Mouse (Mus musculus) frontal cortex, adult 2 months (tissue): Measurements from ENCODE around the gene Hnrnpa1. TPM values are rescaled to one million over a fixed set of nuclear protein-coding genes. Genes with fewer than 3 reads are reported as not detected.
A peak's percentile ranks its signal among the peaks of the same experiment; 100 is the strongest.

Experiments used
- DNase-seq, 2 experiments: peaks; one replicate each; pipeline ENCODE4 v3.0.0; 2022; ENCODE audit warnings: low spot score in 1 of 2; ENCODE audit errors: extremely low spot score in 1 of 2
- polyA plus RNA-seq: library from polyadenylated mRNA; depleted of rRNA; stranded (reverse); fragments of >200 nt; gene quantifications from 2 replicates; pipeline ENCODE4 v1.2.3, GENCODE M21; 2012; rRNA removed

Gene Hnrnpa1
- 360 and 407 TPM in 2 replicates for polyA plus RNA-seq

DNA sequence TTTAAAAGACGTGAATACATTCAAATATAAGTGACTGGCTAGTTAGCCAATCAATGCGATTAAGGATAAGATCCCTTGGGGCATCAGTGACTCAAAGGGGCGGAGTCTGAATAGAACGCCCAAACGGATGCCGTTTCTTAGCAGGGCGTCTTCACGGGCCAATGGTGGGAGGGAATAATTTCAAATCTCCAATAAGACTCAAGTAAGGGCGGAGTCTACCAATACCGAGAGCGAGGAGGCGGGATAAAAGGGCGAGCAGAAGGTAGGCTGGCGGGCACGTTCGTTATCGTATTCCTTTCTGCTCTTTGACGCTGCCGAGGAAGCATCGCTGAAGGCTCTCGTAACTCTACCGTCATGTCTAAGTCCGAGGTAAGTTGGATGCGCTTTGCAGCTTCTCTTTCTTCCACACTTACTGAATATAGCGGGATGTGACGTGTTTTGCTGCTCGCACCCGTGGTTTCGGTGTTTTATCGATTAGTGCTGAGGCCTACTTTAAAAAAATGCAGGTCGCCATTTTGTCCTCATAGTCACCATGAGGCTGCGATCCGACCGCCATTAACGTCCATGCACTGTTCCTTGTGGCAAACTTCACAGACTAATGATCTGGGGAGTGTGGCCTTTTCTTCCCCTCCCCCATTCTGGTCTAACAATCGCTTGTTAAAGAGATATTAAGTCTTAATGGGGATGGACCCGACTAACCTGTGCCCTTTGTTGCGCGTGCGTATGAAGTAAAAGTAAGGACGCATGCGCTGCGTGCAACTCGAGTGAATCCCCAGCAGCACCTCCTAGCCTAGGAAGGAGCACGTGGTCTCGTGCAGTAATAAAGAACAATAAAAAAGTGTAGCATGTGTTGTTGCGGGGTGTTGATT lies at the start of gene Hnrnpa1:
Gene Hnrnpa1, plus strand, starts transcription at position 273 of the 869 bp plus-strand sequence.
- DNase-seq = peak; percentile 97 to 98

DNA sequence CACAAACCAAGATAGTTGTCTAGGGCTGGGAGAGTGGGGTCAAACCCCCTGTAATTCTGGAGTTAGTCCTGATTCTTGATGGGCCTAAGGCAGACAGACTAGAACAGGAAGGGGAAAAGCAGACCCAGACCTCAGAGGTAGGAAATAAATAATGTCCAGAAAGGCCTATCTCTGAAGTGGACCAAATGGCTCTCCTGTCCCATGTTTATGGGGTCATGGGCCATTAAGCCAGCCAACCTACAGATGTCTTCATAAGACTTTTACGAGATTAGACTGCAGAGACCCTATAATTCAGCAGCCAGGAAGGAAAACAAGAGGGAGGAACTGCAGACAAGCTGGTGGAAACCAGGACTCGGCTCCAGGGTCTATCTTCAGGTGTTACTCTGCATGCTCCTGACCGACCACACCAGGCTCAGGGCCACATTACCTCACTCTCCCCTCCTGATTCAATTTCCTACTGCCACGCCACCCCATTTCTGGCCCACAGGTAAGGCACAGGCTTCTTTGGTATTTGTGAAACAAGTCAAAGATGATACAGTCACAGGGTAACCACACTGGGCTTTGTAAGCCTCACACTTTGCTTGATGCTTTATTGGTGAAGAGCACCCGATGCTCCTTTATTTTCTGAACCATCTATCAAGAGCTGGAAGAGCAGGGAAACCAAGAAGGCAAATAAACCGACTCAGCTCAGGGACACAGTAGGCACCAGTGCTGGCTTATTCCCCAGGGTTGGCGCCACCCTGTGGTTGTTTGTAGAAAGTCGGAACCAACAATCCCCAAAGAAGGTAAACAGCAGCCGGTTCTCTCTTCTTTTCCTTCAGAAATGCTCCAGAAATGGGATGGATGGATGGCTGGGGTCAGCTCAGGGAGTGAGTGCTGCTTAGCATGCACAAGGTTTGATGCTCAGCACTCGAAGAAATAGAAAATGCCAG lies 49.4 kb upstream of the Hnrnpa1 start:
- peak in 1 of 2 experiments; percentile 68 for DNase-seq

DNA sequence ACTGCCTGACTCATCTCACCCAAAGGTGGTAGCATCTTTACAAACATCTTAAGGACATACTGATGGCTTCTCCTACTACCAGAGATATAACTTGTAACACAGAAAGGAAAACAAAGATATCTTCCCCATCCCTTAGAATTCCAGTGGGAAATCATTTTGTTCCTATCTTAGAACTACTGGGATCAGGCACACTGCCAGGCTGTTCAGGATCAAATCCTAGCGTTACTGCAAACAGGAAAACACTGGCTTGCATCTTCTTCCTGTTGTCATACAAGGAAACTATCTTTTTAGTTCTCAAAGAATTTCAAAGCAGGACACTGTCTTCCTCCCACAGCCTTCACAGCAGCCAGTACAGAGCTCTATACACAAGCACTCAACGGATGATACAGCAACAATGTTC lies 46.6 kb upstream of the Hnrnpa1 start:
- DNase-seq = no peak

DNA sequence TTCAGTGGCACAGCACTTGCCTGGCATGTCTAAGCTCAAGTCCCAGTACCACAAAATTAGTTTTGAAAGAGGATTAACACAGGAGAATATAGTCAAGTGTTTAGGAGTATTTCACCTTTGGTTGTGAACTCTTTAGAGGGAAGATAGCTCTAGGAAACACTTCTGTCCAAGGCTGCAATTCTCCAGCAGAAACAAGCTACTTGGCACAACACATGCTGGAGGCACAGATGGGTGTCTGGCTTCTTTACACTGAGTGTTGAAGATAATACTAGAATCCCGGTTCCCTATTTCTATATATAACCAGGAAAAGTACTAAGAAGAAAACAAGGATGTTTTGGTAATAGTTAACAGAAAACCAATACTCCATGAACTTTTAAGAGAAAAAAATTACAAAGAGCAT lies 43.4 kb upstream of the Hnrnpa1 start:
- DNase-seq = no peak

DNA sequence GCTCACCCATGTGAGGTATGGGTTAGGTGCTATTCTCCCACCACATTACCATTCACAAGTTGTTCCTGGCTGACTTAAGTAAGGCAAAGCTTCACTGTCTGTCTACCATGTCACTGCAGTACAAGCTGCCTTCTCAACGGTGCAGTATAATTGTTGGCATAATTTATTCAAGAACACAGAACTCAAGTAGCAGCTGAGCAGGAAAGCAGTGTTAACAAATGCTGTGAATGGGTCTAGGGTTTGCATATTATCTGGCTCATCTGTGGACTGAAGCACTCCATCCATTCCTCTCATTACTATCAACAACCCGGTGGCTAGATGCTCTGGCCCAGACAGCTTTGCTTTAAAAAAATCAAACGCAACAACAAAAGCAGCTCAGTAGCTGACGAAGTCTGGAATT lies 42.4 kb upstream of the Hnrnpa1 start:
- DNase-seq = no peak

DNA sequence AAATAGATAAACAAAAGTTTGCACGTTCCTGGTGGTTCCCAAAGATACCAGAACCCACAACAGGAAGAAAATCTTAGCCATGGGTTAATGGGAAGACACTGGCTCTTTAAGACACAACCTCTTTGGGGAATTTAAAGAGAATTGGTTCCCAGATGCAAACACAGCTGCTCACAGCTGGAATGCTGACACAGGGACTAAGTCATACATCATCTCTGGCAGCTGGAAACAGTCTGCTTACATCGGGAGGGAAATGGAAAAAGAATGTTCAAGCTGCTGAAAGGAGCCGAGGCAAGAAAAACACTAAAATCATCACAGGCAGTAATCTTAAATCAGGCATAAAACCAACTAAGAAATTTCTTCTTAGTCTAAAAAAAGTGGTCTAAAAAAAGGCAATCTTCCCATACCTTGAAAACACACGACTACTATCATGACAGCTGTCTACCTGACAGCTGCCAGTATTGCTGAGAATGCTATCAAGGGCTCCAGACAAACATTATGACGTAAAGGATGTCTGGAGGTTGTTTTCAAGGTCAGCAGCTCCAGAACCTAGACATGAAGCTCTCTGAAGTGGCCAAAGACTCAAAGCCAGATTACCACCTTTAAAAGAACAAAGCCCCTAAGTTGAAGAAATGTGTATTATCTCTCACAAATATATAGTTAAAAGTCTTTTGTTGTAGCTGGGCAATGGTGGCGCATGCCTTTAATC lies 38.0 kb upstream of the Hnrnpa1 start:
- no peak for DNase-seq

DNA sequence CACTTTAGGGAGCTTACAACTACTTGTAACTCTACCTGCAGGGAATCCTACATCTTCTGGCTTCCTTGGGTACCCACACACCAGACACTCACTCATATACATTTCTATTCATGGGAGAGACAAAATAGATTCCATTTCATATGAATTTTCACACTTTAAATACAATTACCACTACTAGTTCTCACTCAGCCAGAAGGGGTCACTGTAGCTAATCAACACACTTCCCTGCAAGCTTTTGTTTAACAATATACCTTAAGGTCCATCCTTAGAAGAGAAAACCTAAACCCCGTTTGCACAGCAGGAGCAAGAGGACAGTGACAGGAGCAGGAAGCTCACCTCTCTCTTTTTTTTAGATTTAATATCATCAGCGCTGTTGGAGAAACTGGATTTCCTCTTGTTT lies 35.1 kb upstream of the Hnrnpa1 start:
- DNase-seq = no peak

DNA sequence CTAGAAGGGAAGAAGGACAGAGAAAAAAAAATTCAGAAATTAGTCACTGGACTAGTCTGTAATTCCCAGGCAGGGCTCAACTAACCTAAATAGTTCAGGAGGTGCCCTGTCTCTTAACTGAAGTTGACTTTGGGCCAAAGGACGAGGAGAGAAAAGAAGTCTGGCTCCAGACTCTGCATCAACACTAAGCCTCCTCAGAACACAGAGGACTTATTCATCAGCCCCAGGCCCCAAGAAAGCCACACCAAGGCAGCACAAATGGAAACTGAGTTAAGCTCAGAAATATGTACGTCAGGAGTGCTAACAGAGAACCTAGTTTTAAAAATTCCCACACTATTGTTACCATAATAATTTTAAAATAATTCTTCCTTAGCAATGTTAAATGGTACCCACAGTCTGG lies 26.1 kb upstream of the Hnrnpa1 start:
- peak in 1 of 2 experiments; percentile 19 for DNase-seq

DNA sequence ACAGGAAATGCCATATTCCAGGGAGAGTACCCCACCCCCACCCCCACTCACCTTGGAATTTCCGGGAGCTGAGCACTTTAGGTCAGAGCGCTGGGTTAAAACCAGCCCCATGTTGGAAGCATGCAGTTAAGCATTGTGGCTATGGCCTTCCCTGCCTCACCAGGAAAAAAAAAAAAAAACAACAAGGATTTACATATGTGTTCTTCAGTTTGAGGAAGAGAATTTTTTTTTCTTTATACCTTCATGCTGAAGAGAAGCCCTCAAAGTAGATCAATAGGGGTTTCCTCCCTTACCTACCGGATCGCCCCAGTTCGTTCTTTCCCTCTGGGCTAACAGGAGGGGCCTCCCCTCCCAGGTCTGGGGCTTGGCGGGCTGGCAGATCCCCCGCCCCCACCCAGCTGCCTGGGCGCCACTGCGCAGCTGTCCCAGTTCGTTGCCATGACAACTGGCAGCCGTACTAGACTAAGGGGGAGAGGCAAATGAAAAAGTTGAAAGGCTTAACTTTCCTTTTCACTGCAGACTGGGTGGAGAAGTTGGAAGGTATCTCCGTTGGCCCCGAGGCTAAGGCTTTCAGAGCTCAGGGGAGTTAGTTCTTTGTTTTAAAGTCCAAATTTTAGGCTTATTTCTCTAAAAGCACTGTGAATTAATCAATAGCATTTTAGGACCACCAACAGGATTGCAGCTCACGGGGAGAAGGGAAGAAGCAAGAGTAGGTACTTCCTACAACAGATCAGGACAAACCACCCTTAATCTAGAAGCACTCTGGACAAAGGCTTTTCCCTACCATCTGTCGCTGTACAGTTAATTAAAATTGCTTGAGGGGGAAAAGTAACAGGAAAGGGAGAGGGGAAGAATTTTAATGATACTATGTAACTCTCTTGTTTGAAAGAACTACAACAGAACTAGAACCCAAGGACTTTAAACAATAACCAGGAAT lies 25.0 kb upstream of the Hnrnpa1 start:
- DNase-seq = peak; percentile 70 to 94

DNA sequence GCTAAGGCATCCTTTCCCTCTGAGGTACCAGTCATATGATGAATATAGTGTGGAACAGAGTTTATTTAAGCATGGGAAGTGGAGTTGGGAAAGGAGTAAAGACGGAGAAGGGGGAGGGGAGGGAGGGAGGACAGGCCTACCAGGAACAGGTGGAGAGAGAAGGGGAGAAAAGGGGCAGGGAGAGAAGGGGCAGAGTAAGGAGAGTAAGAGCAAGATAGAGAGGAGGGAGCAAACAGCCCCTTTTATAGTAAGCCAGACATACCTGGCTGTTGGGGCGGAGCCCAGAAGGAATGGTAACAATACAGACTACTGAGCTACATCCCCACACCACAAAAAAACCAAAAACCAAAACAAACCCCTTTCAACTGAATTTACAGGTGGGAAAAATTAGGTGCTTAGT lies 24.2 kb upstream of the Hnrnpa1 start:
- no peak for DNase-seq

DNA sequence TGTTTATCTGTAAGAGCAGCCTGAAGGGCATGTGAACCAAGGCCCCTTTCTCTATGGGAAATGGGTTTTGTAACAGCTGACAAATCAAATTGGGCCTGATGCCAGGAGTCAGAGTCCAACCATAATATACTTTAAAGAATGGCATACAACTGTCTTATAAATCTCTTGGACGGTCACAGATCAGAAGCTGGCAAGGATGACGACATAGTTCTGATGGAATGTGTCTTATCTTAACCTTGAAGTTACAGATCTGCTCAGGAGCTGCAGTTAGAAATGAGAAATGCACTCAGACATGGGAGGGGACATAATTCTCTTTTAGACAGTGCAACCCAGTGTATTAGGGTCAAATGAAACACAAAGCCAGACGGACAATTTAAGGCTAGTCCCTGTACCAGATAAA lies 19.4 kb upstream of the Hnrnpa1 start:
- DNase-seq = no peak

DNA sequence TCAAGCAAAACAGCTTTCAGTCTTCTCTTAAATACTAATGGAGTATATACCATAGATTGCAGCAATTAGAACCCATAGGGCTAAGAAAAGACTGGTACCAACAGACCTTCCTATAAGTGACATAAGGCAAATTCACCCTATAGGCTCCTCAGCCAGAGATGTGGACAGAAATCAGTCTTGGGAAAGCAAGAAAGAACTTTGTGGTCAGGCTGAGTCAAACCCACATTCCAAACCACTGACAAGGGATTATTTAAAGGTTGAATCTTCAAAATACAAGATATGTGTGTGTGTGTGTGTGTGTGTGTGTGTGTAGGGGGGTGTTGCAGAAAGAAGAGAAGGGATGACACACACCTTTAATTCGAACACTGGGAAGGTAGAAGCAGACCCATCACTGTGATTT lies 18.8 kb upstream of the Hnrnpa1 start:
- no peak for DNase-seq

DNA sequence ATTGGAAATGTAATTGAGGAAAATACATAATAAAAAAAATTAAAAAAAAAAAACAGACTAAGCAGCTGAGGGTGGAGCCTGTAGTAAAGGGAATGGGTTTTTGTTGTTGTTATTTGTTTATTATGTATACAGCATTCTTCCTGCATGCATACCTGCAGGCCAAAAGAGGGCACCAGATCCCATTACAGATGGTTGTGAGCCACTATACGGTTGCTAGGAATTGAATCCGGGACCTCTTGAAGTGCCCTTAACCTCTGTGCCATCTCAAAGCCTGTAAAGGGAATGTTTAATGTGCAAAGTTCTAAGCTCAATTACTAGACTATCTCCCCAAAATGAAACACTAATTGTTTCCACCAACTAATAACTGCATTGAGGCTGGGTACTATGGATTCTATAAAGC lies 16.1 kb upstream of the Hnrnpa1 start:
- no peak for DNase-seq

DNA sequence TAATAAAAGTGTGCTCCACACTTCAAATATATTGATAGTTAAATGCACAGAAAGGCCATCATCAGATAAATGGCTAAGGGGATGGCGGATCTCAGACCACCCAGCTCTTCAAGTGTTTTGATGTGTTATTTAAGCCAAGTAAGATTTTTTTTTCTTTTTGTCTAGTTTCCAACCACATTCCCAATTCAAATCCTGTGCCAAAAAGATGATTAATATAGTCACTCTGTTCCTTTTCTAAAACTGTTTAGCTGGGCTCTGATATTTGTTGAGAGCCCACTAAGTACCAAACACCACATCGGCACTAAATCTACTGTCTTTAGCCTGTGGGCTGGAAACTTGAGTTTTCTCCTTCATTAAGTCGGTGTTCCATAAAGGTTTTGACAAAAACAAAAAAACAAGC lies 13.2 kb upstream of the Hnrnpa1 start:
- no peak for DNase-seq

DNA sequence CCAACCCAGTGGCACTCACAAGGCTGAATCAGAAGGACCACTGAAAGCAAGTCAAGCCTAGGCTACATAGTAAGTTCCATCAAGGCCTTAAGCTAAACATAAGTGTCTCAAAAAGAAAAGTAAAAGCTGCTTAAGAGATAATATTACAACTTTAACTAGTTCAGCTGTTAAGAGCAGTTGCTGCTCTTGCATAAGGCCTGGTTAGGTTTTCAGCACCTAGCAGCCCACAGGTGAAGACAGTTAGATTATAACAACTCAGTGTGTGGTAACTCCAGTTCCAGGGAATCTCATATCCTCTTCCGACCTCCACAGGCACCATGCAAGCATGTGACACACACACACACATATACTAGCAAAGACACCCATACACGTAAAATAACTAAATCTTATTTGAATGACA lies 12.7 kb upstream of the Hnrnpa1 start:
- DNase-seq = no peak

DNA sequence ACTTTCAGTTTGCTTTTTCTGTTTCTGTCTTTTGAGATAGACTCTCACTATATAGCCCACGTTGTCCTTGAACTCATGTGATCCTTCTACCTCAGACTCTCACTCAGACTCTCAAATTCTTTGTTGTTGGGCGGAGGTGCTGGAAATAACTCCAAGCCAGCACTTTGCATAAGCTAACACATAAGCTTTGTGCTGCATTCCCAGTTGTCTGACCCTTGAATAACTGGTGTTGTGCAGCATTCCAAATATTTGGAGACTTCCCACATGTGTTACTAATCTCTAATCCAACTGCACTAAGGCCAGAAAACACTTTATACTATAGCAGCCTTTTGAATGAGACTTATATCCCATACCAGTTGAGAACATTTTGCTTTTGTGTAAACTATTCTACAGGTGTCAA lies 11.3 kb upstream of the Hnrnpa1 start:
- DNase-seq = no peak

DNA sequence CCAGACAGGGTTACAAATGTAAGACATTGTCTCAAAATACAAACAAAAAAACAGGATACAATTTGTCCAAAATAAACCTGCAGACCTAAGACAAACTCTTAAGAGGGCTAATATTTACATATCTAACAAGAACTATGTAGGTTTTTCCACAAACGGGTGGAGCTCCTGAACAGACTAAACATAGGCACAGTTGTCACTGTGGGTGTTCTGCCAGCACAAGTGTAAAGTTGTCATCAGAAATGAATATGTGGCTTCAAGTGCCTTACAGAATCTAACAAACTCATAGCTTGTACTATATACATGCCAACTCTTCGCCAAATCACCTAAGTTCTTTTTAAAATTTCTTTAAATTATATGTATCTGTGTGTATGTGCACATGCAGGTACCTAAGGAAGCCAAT lies 7.1 kb upstream of the Hnrnpa1 start:
- DNase-seq = peak in 1 of 2 experiments; percentile 55

DNA sequence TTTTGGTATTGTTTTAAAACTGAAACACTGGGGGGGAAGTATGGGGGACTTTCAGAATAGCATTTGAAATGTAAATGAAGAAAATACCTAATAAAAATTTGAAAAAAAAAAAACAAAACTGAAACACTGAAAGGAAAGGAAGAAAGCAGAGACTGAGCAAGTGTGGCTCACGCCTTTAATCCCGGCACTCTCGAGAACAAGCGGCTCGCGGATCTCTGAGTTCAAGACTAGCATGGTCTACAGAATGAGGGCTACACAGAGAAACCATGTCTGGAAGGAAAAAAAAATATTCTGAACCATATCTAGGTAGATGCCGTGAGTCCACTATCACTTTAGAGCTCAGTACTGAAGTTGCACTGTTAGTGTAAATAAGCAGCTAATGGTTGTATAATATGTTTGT lies 2.9 kb upstream of the Hnrnpa1 start:
- no peak for DNase-seq

DNA sequence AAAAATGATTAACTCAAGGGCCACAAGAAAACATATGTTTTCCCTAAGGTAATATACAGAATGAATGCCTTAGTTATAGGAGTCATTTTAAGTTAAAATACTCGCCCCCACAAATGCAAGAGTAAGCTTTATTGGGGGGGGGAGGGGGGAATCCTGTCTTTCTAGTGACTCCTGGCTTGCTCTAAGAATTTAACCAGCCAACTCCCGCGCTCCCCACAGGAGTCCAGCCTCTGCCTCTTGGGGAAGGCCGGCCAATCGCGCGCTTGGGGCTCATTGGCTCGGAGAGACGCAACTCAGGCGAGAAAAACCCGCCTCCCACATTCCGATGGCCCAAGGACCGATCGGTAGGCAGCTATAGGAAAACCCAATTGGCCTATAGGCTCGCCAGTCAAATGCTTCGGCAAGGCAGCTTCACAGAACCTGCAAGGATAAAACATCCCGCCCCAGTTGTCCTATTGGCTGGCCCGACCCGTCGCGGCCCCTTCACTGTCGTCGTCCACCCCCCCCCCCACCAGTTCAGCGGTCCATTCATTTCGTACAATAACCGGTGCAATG lies 1.0 kb upstream of the Hnrnpa1 start:
- DNase-seq = peak; percentile 96
